Mouse (Mus musculus) 3134 (cell line): Measurements from ENCODE around the gene Fgd5.
"Not testable (repeated sequence)": the region's sequence is repeated elsewhere in the genome, so short reads cannot be mapped to it uniquely, and the experiment has no call there.

ENCODE experiments used
- DNase-seq: peaks from one replicate; pipeline ENCODE4 v3.0.0-alpha.2; 2011; ENCODE audit warnings: low spot score; ENCODE audit not compliant: insufficient read length; ENCODE audit errors: extremely low read depth

Gene Fgd5

DNA sequence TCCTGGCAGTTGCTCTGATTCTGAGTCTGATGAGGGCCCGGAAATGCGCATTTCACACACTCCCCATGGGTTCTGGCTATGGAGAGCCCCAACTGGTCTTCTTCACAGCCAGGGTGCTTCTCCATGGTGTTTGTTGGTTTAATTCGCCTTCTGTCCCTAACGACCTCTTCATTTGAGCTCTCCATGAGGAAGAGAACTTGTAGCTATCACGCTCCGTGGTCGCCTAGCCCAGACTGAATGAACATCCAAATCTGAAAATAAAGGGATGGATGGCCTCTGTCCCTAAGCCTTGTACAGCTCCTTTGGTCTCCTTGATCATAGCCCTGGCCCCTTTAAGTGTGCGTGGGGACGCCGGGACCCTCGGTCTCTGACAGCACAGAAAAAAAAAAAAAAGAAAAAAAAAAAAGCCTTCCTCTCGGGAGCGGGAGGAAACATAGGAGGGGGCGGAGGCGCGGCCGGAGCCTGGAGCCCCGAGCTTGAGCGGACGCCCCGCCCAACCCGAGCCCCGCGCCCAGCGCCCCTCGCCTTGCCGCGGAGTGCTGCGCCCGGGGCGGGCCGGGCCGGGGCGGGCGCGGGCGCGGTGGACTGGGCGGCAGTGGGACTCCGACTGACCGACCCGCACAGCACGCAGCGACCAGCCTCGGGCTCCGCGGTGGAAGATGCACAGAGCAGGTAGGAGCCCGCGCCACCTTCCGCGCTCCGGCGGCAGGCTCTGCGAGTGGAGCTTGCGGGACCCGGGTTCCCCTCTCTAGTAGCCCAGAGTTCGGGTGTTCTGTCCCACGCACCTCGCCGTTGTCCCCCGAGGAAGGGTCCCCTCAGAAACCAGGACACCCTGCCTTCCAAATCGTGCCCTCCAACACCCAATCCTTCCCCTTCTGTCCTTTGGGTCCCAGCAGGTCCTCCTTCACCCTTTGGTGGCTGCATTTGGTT, at the start of gene Fgd5:
Gene Fgd5 (plus strand): TSS at position 508 of the 930 bp plus-strand sequence.
- no peak for DNase-seq

DNA sequence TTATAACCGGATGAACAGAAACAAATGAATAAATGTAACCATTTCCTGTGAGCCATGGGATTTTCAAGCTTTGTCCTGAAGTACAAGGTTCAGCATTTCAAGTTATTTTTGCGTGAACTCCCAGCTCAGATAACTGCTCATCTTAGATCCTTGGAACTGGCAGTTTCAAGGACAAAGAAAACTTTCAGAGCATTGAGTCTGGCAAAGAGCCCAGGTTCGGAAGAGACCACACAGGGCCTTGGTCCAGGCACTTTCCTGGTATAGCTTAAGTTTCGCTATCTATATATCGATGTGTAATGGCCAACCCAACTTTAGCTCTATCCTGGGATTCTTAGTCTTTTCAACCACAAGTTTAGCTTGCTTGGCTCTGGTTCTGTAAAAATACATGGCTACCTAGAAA, 47.4 kb upstream of the Fgd5 start:
- DNase-seq, result no peak

GRCm38 (mm10) chr6:91938491-91938890, 40.2 kb upstream of the Fgd5 start:
- no peak for DNase-seq

- DNase-seq, result no peak
These were observed 30.3 kb upstream of the Fgd5 start for GRCm38 (mm10) chr6:91948426-91948825.

DNA sequence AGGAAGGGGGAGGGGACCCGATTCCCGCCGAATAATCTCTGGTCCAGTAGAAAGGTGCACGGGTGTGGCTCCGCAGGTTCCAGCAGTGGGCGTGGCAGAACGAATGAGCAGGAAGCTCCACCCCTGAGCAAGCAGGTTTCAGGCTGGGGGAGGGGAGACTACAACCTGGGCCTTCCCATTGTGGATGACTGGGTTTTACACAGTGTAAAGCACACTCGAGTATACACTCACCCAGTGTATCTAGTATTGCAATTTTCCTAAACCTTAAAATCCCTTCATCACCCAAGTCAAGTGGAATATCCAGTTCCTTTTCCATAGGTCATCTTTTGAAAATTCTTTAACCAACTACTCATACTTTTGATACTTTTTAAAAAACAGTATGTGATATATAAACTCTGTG, 20.7 kb upstream of the Fgd5 start:
- DNase-seq, result not testable (repeated sequence)

DNA sequence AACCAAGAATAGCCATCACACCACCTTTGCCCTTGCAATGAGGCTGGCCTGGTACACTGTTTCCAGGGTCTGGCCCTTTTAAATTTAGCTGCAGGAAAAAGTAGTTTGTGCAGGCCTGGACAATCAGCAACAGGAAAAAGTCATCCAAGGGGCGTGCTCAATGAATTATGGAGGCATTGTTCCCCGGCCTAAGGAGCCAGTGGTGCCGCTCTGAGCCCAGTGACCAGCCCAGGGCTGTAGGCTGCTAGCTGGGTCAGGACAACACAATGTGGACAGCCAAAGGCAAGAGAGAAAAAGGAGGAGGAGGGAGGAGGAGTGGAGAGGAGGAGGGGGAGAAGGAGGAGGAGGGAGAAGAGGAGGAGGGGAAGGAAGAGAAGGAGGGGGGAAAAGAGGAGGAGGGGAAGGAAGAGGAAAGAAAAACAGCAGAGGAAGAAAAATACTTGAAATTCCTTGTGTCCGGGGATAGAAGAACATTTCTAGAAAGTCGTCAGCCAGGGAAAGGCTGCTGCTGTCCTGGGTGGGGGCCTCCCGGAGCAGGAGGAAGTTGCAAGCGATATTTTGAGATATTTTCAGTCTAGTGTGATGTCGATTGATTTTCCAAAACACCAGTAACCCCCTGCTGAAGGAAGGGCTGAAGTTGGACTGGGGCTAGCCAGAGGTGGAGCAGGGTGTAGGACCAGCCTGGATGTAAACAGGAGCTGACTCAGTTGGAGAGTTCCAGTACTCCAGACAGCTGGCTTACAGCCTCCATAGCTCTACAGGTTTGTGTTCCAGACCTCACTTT, 18.5 kb upstream of the Fgd5 start:
- no peak for DNase-seq

- no peak for DNase-seq
These were observed 15.2 kb upstream of the Fgd5 start for GRCm38 (mm10) chr6:91963429-91963828.

- DNase-seq, result no peak
These were observed 13.6 kb upstream of the Fgd5 start for GRCm38 (mm10) chr6:91965060-91965459.

DNA sequence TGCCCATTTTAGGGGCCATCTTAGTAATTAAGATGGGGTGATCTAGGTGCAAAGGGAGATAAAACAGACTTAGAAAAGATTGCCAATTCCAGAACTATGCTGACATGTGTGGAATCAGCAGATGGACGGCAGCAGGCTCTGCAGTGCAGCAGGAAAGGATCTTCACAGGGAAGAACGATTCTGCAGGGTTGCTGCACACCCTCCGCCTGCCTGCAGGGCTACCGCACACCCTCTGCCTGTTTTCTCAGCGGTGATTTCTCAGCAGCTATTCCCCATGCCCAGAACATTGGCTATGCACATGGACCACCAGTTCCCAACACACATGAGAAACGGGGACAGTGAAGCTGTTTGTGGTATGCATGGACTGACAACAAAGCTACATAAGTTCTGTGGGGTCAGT, 12.7 kb upstream of the Fgd5 start:
- no peak for DNase-seq

DNA sequence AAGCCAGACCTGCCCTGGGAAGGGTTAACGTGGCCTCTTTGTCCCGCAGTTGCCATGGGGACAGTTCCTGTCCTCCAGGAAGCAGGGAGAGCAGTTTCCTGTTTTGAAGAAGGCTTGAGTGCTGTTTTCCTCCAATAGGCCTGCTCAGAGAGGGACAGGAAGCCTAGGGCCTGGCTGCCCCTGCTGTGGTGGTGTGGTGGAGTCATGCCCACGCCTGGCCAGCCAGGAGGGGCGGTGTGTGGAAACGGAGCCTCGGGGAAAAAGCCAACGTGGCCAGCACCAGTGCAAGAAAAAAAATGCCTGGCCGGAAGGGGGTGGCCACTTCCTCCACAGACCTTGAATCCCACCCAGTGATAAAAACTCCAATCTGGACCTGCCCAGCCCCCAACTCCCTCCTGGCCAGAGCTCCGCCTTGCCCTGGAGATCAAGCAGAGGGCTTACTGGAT, 6.5 kb upstream of the Fgd5 start:
- no peak for DNase-seq

DNA sequence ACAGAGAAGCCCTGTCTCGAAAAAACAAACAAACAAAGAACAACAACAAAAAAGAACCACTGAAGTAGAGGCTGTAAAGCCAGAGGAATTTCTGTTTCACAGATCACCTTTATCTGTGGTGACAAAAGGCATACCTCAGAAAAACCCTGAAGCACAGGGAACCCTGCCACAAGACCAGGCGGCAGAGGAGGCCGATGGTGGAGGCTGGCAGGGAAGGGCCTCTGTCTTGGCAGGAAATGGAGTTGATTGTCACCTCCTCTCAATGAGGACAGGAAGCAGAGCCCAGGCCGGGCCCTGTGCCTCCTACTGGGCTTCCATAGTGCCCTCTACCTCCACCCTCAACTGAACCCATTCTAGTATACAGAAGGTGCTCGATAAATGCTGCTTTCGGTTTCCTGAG, 4.7 kb upstream of the Fgd5 start:
- DNase-seq, result no peak

DNA sequence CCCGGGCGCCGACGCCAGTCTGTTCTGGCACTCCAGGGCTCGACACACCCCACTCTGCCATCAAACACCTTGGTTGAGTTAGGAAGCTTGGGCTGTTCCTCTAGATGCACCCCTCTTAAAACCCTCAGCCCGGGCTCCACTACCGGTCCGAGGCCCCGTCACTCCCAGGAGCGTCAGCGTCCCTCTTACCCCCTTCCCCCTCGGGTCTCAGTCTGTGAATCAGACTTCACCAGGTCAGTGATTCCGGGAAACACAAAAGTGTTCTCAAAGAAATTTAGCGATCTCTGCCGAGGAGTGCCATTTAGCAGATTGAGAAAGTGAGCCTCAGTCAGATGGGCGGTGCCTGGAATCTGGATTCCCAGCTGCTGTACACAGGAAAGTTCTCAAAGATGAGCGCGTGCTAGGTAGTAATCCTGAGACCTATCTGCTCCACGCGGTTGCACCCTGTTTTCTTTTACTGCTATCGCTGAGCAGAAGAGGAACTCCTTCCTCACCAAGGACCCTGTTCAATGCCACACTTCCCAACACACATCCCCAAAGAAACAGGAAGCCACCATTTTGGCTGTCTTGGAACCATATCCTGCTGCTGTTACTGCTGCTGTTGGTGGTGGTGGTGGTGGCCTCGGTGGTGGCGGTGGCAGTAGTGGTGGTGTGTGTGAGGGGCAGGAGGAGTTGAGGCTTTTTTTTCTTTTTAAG, 771 bp downstream of the Fgd5 start:
- DNase-seq, result no peak

GRCm38 (mm10) chr6:91980011-91980410, 1.3 kb downstream of the Fgd5 start:
- DNase-seq, result no peak

- no peak for DNase-seq
These were observed 11.4 kb downstream of the Fgd5 start for GRCm38 (mm10) chr6:91990101-91990500.

DNA sequence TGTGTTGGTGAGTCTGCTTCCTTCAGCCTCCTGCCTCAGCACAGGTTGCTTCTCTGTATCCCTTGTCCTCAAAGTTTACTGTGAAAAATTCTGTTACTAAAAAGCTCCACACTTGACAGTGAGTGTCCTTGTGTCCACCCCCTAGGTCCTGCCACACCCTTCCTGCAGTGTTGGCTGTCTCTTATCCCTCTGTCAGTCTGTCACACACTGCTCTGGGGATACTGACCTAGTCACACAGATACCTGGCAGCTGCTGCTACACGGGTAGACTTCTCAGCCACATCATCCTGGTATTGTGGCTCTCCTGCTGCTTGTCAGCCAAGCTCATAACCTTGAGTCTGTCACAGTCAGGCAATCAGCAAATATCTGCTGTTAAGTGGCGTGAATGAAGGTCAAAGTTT, 14.1 kb downstream of the Fgd5 start:
- no peak for DNase-seq

DNA sequence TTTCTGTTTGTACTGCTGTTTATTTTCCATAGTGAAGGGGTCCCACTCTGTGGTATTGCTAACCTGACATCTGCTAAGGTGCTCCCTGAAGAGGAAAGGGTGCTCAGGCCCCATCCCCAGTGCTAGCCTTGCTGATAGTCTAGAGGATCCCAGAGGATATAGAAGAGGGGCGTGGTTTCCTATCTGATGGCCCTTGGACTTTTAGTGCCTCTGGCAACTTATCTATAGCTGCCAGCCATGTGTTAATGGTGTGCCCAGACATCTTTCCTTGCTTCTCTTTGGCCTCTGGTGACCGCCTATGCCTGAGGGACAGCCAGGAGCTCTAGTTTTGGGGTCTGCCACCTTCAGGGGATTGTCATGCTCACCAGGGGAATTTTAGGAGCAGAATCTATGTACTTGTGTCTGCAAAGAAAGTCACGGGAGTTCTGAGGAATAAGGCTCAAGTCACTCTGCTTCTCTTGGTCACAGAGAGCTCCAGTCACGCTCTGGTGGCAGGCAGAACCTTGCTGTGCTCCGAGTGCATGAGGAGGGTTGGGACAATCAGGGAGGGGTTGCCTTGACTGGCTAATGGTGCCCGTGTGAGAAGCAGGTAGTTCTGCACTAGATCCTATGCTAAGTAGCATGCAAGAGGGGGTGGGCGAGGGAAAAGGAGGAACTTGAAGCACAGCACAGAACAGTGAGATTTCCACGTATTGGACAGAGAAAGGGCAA, 15.3 kb downstream of the Fgd5 start:
- DNase-seq, result no peak

DNA sequence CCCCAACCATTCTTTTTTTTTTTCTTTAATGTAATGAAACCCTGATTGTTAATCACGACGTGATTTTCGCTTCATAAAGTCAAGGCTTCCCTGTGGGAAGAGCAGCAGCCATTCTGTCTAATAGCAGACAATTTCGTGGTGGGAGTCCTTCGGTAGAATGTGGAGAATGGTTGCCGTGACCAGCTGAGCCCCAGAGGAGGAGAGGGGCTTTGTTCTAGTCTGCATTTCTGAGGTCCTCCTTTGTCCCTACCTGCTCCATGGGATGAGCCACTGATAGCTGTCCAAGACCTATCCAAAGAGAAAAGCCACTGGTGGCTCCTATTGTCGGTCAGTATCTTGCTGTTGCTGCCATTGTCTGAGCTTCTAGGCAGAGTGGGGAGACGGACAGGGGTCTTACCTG, 17.4 kb downstream of the Fgd5 start:
- no peak for DNase-seq

DNA sequence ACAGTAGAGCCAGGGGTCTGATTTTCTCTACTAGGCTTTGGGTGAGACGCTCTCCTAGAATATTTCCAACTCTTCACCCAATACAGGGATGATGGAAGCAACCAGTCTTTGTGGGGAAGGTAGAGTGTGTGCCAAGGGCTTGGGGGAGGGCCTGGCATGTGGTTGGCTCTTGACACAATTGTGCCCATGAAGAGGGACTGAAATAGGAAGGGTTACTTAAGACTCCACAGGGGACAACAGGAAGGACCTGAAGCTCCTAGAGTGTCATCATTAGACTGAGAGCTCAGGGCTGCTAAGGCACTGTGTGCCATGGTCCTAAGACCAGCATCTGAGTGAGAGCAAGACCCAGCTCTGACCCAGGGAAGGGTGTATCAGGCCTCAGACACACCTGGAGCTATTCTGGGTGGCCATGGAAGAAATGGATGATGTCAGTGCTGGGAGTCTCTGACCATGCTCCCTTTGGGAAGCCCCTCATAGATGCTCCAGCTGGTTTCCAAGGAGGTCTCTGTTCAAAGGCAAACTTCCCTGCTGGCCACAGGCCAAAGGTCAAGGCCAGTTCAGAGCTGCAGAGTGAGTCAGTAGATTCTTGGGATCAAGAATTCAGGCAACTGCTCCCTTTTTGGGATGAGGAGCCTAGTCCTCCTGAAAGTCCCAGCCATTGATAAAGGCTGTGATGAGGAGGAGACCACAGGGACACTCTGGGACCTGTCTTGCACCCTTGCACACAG, 24.0 kb downstream of the Fgd5 start:
- no peak for DNase-seq

GRCm38 (mm10) chr6:92003646-92004045, 25.0 kb downstream of the Fgd5 start:
- no peak for DNase-seq
